Mouse (Mus musculus) bone marrow macrophage, adult 2 months (primary cell): ENCODE measurements around the gene Gtf3c4.

ENCODE experiments used
- CTCF ChIP-seq: IDR thresholded peaks from 2 replicates; pipeline ENCODE4 v1.5.1; 2012; ENCODE audit warnings: low read depth, mild to moderate bottlenecking, low read length, moderate library complexity
- POLR2A ChIP-seq: IDR thresholded peaks from 2 replicates; pipeline ENCODE4 v1.6.1; 2012; ENCODE audit warnings: mild to moderate bottlenecking, low read depth, low read length, borderline replicate concordance

DNA sequence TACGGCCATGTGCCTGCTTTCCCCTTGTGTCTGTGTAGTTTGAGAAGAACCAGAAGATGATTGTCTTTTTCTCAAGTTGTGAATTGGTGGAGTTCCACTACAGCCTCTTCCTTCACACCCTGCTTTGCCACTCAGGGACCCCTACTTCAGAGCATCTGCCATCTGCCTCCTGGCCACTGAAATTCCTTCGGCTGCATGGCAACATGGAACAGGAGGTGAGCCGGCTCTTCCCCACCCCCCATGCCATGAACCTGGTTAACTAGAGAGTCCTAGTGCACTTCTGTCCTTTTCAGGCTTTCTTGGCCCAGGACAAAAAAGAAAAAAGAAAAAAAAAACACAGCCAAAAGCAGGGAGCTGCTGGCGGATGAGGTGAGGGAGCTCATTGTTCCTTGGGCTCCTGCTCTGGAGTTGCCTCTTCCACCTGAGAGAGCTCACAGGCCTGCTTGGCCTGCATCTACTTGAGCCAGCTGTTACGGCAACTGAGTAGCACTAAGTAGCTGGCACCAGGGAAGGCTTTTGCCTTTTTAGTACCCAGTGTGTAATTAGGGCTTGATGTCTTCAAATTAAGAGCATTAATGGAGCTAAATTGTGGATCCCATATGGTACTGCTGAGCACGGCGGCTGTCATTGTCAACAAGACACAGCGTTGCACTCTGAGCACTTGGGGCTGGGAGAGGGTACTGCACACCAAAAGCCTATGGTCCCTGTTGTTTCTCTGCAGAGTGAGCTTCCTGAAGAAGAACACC lies 20.7 kb upstream of the Gtf3c4 start:
- TF ChIP-seq CTCF (no peak), POLR2A (no peak)
